Mouse (Mus musculus) stomach, postnatal 0 days (tissue): ENCODE measurements around the gene Prss34.

Experiments
- CTCF ChIP-seq: IDR thresholded peaks from 2 replicates; pipeline ENCODE4 v1.5.1; 2016; ENCODE audit warnings: antibody characterized with exemption, low read depth, mild to moderate bottlenecking, moderate library complexity
- EP300 ChIP-seq: optimal IDR thresholded peaks from 2 replicates; pipeline ENCODE3; 2016; ENCODE audit warnings: antibody characterized with exemption

DNA sequence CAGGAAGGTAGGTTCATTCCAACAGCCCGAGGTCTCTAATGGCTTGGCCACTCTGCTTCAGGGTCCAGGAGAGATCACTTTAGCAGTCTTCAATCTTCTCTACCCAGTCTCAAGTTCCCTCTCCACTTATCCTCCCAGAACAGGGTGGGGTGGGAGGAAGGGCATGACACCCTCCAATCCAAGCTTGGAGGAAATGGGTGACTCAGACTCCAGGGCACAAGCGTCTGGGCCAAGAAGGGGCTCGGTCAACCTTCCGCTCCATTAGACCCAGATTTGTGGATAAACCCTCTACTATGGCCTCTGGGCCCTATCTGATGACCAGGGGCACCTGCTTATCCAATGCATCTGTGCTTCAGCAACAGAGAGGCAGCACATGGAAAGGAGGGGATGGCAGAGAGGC, 47.3 kb downstream of the Prss34 start, which contains the start of gene Tpsab1:
- TF ChIP-seq CTCF (no peak), EP300 (no peak)
